Mouse (Mus musculus): ENCODE results near the gene Fam49a.

- TF ChIP-seq POLR2A (IDR thresholded peaks at IDR 0.05; ENCODE audit: borderline replicate concordance, extremely low read depth, insufficient read depth, insufficient read length, poor library complexity, severe bottlenecking) (no peak), CTCF (IDR thresholded peaks at IDR 0.05; ENCODE audit: borderline replicate concordance, extremely low read depth, insufficient read depth, insufficient read length) (no peak)
Measured at GRCm38 (mm10) chr12:12428886-12429285, 166.9 kb downstream of the Fam49a start.
